Mouse (Mus musculus) testis, adult 2 months (tissue): Measurements from ENCODE around the gene Zbtb39.

Experiments
- CTCF ChIP-seq: fragments of 200-500 bp; IDR thresholded peaks from 2 replicates; pipeline ENCODE4 v1.5.1; 2012; ENCODE audit warnings: low read depth, mild to moderate bottlenecking, inconsistent platforms, low read length, moderate library complexity; ENCODE audit not compliant: control insufficient read depth, insufficient read depth, insufficient replicate concordance
- POLR2A ChIP-seq: fragments of 200-500 bp; IDR thresholded peaks from 2 replicates; pipeline ENCODE4 v1.6.1; 2012; ENCODE audit warnings: low read depth, mild to moderate bottlenecking, inconsistent platforms, low read length, moderate library complexity; ENCODE audit not compliant: control insufficient read depth

- TF ChIP-seq POLR2A, result no peak
- TF ChIP-seq CTCF, result no peak
Measured at GRCm38 (mm10) chr10:127755246-127755645, 15.9 kb downstream of the Zbtb39 start.
